11 mouse cellular contexts compared by ENCODE assay signal in the genomic region with DNA sequence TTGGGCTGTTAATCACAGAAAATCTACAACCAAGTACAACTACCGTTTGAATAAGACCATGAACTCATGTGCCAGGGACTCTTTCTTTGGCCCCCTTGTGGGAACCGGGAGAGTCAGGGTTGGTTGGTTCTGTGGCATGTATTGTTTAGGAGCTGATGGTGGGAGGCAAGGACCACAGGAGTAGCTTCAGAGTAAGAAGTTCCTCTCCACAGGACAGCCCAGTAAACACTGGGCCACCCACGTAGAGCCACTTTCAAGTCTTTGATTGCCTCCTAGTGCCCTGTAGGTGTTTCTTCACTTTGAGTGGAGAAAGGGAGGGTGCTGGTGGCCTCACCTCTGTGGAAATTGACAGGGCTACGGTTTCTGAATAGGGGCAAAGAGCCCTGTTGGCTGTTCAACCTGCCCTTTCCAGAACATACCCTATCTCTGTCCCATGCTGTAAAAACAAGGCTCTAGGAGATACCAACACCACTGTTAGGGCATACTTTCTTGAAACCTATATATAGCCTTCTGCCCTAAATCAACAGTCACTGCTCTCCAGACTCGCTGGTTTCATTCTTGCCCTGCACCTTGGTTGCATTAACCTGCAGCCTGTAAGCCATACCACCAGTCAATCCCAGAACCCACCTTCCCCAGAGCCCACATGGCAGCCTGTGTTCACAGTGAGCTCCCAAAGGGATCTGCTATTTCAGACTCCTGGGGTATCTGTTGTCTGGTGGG. TPM values are rescaled to one million over a fixed set of nuclear protein-coding genes. Genes with fewer than 3 reads are reported as not detected.
DNase-seq lines count a peak whose midpoint lies in the region; ATAC-seq and TF ChIP-seq lines count a peak whose summit lies in the region.
"Had no signal": no experiment of that assay in that cellular context is flagged by ENCODE, and none has a peak within 500 bp of the region (broad histone marks: within the 10 kb centered on the region; RNA-seq: fewer than 3 reads in every experiment).

No protein-coding gene starts in this region.

- no peak for TF ChIP-seq POLR2A in MEL (IDR thresholded peaks at IDR 0.05; ENCODE audit: control insufficient read depth in 1 of 2, insufficient read depth in 1 of 2, low read depth in 1 of 2, low read length in 2 of 2, poor library complexity in 1 of 2)

- H3K4me2 ChIP-seq in forebrain, embryonic 13.5 days = no peak overlapping the region
- no peak overlapping the region for H3K4me2 ChIP-seq in forebrain, embryonic 11.5 days (ENCODE audit: low read depth, low read length, severe bottlenecking)
- H3K4me2 ChIP-seq in kidney, embryonic 16.5 days (replicated peaks; ENCODE audit: low read depth, low read length) = no peak overlapping the region
- no peak overlapping the region for H3K4me2 ChIP-seq in intestine, embryonic 15.5 days (replicated peaks)

- H3K27ac ChIP-seq in forebrain, embryonic 13.5 days = peak overlapping the region; percentile 31; the same call in 1 of the 2 replicates
- H3K27ac ChIP-seq in forebrain, embryonic 11.5 days (ENCODE audit: low read depth, low read length) = no peak overlapping the region
- H3K27ac ChIP-seq in kidney, embryonic 16.5 days (ENCODE audit: low read length) = peak overlapping the region; percentile 70
- H3K27ac ChIP-seq in MEL (ENCODE audit: control insufficient read depth, low read depth, low read length) = no peak overlapping the region
- H3K27ac ChIP-seq in intestine, embryonic 15.5 days = peak overlapping the region; percentile 27; the same call in 1 of the 2 replicates

- TF ChIP-seq RAD21 in MEL (IDR thresholded peaks at IDR 0.05; ENCODE audit: low read depth, low read length) = no peak; the same call in 1 of the 2 replicates

- H3K27me3 ChIP-seq in forebrain, embryonic 13.5 days = no peaks in the 10 kb centered on the region
- no peaks in the 10 kb centered on the region for H3K27me3 ChIP-seq in forebrain, embryonic 11.5 days (ENCODE audit: control insufficient read depth, insufficient read depth, low read length)
- H3K27me3 ChIP-seq in kidney, embryonic 16.5 days (ENCODE audit: insufficient read depth, low read length) = no peaks in the 10 kb centered on the region
- no peaks in the 10 kb centered on the region for H3K27me3 ChIP-seq in MEL (ENCODE audit: control insufficient read depth in 1 of 2, insufficient read depth in 2 of 2, low read length in 2 of 2)
- no peaks in the 10 kb centered on the region for H3K27me3 ChIP-seq in intestine, embryonic 15.5 days (replicated peaks)

- TF ChIP-seq CTCF in MEL (IDR thresholded peaks at IDR 0.05 in 2 of 3, conservative IDR thresholded peaks at IDR 0.05 in 1 of 3; ENCODE audit: control insufficient read depth in 1 of 3, insufficient read depth in 1 of 3, low read depth in 2 of 3, low read length in 3 of 3, poor library complexity in 1 of 3, severe bottlenecking in 1 of 3) = no peak

- H3K36me3 ChIP-seq in forebrain, embryonic 13.5 days (ENCODE audit: poor library complexity, severe bottlenecking) = peaks cover 40% of the 10 kb centered on the region
- H3K36me3 ChIP-seq in forebrain, embryonic 11.5 days (ENCODE audit: control insufficient read depth, insufficient read depth, low read length) = peaks cover 6% of the 10 kb centered on the region; the same call in 1 of the 2 replicates
- H3K36me3 ChIP-seq in kidney, embryonic 16.5 days (ENCODE audit: insufficient read depth, low read length) = peaks cover 17% of the 10 kb centered on the region; the same call in 1 of the 2 replicates
- H3K36me3 ChIP-seq in MEL (ENCODE audit: control insufficient read depth in 1 of 2, insufficient read depth in 2 of 2, low read length in 2 of 2) = peaks cover 0 to 7% of the 10 kb centered on the region in 2 experiments; a peak in 1 of 4 replicates
- peaks cover 24% of the 10 kb centered on the region; the same call in 1 of the 2 replicates for H3K36me3 ChIP-seq in intestine, embryonic 15.5 days

- DNase-seq in forebrain, embryonic 11.5 days (ENCODE audit: low spot score) = no peak
- DNase-seq in kidney, postnatal 14 days = no peak
- no peak for DNase-seq in MEL (ENCODE audit: low read depth, low spot score)
- DNase-seq in yolk sac, embryonic 10.5 days (ENCODE audit: low spot score) = no peak
- no peak for DNase-seq in urinary bladder, postnatal 4 days (ENCODE audit: low spot score in 2 of 2)
- DNase-seq: right cerebral cortex, postnatal 25 days; thymus, postnatal 4 days had no signal

- H3K4me3 ChIP-seq in forebrain, embryonic 13.5 days = no peak overlapping the region
- no peak overlapping the region for H3K4me3 ChIP-seq in forebrain, embryonic 11.5 days (ENCODE audit: low read depth, low read length)
- H3K4me3 ChIP-seq in kidney, embryonic 16.5 days (ENCODE audit: low read length) = no peak overlapping the region
- H3K4me3 ChIP-seq in MEL (ENCODE audit: control insufficient read depth in 1 of 2, insufficient read depth in 1 of 2, low read depth in 2 of 2, low read length in 2 of 2) = no peak overlapping the region
- no peak overlapping the region for H3K4me3 ChIP-seq in intestine, embryonic 15.5 days (replicated peaks)
- H3K4me3 ChIP-seq: erythroblast, embryonic 14.5 days had no signal

- peaks cover 4% of the 10 kb centered on the region; the same call in 1 of the 2 replicates for H3K4me1 ChIP-seq in forebrain, embryonic 13.5 days
- no peaks in the 10 kb centered on the region for H3K4me1 ChIP-seq in forebrain, embryonic 11.5 days (replicated peaks; ENCODE audit: control insufficient read depth, insufficient read depth, low read length)
- peaks cover 19% of the 10 kb centered on the region for H3K4me1 ChIP-seq in kidney, embryonic 16.5 days (ENCODE audit: insufficient read depth, low read length)
- no peaks in the 10 kb centered on the region for H3K4me1 ChIP-seq in MEL (ENCODE audit: control insufficient read depth in 1 of 2, insufficient read depth in 2 of 2, low read length in 2 of 2)
- no peaks in the 10 kb centered on the region for H3K4me1 ChIP-seq in intestine, embryonic 15.5 days (replicated peaks)

- ATAC-seq in forebrain, embryonic 13.5 days = 0 out of 2 replicates have a peak, but pooled peaks have one; percentile 19
- no peak; the same call in 1 of the 2 replicates for ATAC-seq in forebrain, embryonic 11.5 days (replicated peaks; ENCODE audit: low FRiP score)
- ATAC-seq in kidney, embryonic 16.5 days (ENCODE audit: low FRiP score, low TSS enrichment) = peak; percentile 92
- ATAC-seq in intestine, embryonic 15.5 days = 0 out of 2 replicates have a peak, but pooled peaks have one; percentile 21

- no peaks in the 10 kb centered on the region for H3K9me3 ChIP-seq in forebrain, embryonic 13.5 days (replicated peaks)
- no peaks in the 10 kb centered on the region for H3K9me3 ChIP-seq in forebrain, embryonic 11.5 days (ENCODE audit: control insufficient read depth, low read length)
- no peaks in the 10 kb centered on the region for H3K9me3 ChIP-seq in kidney, embryonic 16.5 days (ENCODE audit: low read length)
- H3K9me3 ChIP-seq in MEL (replicated peaks; ENCODE audit: insufficient read depth, low read length) = no peaks in the 10 kb centered on the region
- no peaks in the 10 kb centered on the region for H3K9me3 ChIP-seq in intestine, embryonic 15.5 days

- no peak for TF ChIP-seq EP300 in MEL (IDR thresholded peaks at IDR 0.05; ENCODE audit: low read depth in 1 of 2, low read length in 2 of 2)

- H3K79me2 ChIP-seq in MEL (ENCODE audit: control insufficient read depth, insufficient read depth, low read length, poor library complexity) = no peaks in the 10 kb centered on the region

- no peak overlapping the region for H3K9ac ChIP-seq in forebrain, embryonic 13.5 days
- no peak overlapping the region for H3K9ac ChIP-seq in forebrain, embryonic 11.5 days (ENCODE audit: low read length)
- H3K9ac ChIP-seq in kidney, embryonic 16.5 days (replicated peaks; ENCODE audit: low read length) = no peak overlapping the region
- no peak overlapping the region for H3K9ac ChIP-seq in MEL (ENCODE audit: control insufficient read depth, low read depth, low read length, poor library complexity, severe bottlenecking)
- H3K9ac ChIP-seq in intestine, embryonic 15.5 days = no peak overlapping the region

- WGBS in forebrain, embryonic 13.5 days = 40% methylated on average over 5 of the region's 5 CpGs
- 35% methylated on average over 5 of the region's 5 CpGs for WGBS in forebrain, embryonic 11.5 days
- WGBS in kidney, embryonic 16.5 days = 19% methylated on average over 5 of the region's 5 CpGs
- 35% methylated on average over 5 of the region's 5 CpGs for WGBS in intestine, embryonic 15.5 days

TF ChIP-seq in MEL, 35 proteins besides CTCF, POLR2A, EP300 and RAD21:
- TF ChIP-seq POLR2AphosphoS2 (IDR thresholded peaks at IDR 0.05; ENCODE audit: low read length) (peak; percentile 61; the same call in 1 of the 2 replicates), MAZ (IDR thresholded peaks at IDR 0.05; ENCODE audit: low read depth, low read length) (no peak)

RNA-seq across cellular contexts. Expression of a gene that starts 35.4 kb away (rescaled TPM):
- 84.1 and 84.9 TPM in 2 replicates for polyA plus RNA-seq in forebrain, embryonic 13.5 days (2015; fragmentation: Nextera tagmentation; extraction: Ambion mirVana)
- 62.3 and 66.0 TPM in 2 replicates for polyA plus RNA-seq in forebrain, embryonic 11.5 days (2014; fragmentation: Nextera tagmentation; extraction: Ambion mirVana)
- polyA plus RNA-seq in kidney, embryonic 16.5 days (2015; fragmentation: Nextera tagmentation; extraction: Ambion mirVana) = 60.1 and 63.1 TPM in 2 replicates
- total RNA-seq in MEL (2012; rRNA removed) = 1.3 and 2.2 TPM in 2 replicates
- polyA plus RNA-seq in MEL (2012; ENCODE audit: insufficient read depth in 1 of 2, insufficient read length in 2 of 2, low read depth in 1 of 2, low replicate concordance in 2 of 2, missing spikeins in 1 of 2) = 1 to 10 TPM in 1 of 2 experiments, not detected in 1; 5.3 TPM
- 72.1 and 76.3 TPM in 2 replicates for polyA plus RNA-seq in intestine, embryonic 15.5 days (2015; fragmentation: Nextera tagmentation; extraction: Ambion mirVana)

RNA-seq across cellular contexts. Expression of a gene that starts 39.3 kb away (rescaled TPM):
- polyA plus RNA-seq in forebrain, embryonic 13.5 days (2015; fragmentation: Nextera tagmentation; extraction: Ambion mirVana) = 81.4 and 87.0 TPM in 2 replicates
- 109 and 112 TPM in 2 replicates for polyA plus RNA-seq in forebrain, embryonic 11.5 days (2014; fragmentation: Nextera tagmentation; extraction: Ambion mirVana)
- 58.9 and 60.4 TPM in 2 replicates for polyA plus RNA-seq in kidney, embryonic 16.5 days (2015; fragmentation: Nextera tagmentation; extraction: Ambion mirVana)
- 35.3 and 68.5 TPM in 2 replicates for total RNA-seq in MEL (2012; rRNA removed)
- 100 to 1,000 TPM in 1 of 2 experiments, 10 to 100 TPM in 1; 89.7 to 214 TPM for polyA plus RNA-seq in MEL (2012; ENCODE audit: insufficient read depth in 1 of 2, insufficient read length in 2 of 2, low read depth in 1 of 2, low replicate concordance in 2 of 2, missing spikeins in 1 of 2)
- polyA plus RNA-seq in intestine, embryonic 15.5 days (2015; fragmentation: Nextera tagmentation; extraction: Ambion mirVana) = 211 and 228 TPM in 2 replicates

Comparison
In these comparisons a context has a peak if more than half of its experiments do, and no peak if none do; other contexts are left out.
1. H3K27ac ChIP-seq: peak in forebrain, embryonic 13.5 days (single experiment), kidney, embryonic 16.5 days (single experiment) and intestine, embryonic 15.5 days (single experiment); none in forebrain, embryonic 11.5 days (single experiment) and MEL (single experiment).